Mouse (Mus musculus) liver, embryonic 14.5 days (tissue): Measurements from ENCODE around the gene Etnk1. TPM values are rescaled to one million over a fixed set of nuclear protein-coding genes. Genes with fewer than 3 reads are reported as not detected.
A peak's percentile ranks its signal among the peaks of the same experiment; 100 is the strongest.

ENCODE experiments used
- ATAC-seq: fragments of 200-750 bp; cut with Nextera tagmentation; 2 replicates; pipeline ENCODE4 v1.8.0; 2017; ENCODE audit warnings: moderate number of reproducible peaks, mild to moderate bottlenecking, moderate library complexity; ENCODE audit not compliant: insufficient read depth
- DNase-seq, 3 experiments: peaks; one replicate each; pipeline ENCODE4 v3.0.0-alpha.2; 2012 to 2013; ENCODE audit warnings: low read depth in 3 of 3, low spot score in 3 of 3
- H3K27ac ChIP-seq: fragments of 300-500 bp; sonication (generic); 2 replicates; pipeline ENCODE4 v1.5.1; 2014; ENCODE audit warnings: moderate library complexity, mild to moderate bottlenecking, control low read depth, inconsistent platforms
- H3K27me3 ChIP-seq: fragments of 300-500 bp; sonication (generic); 2 replicates; pipeline ENCODE4 v1.6.1; 2014; ENCODE audit warnings: mild to moderate bottlenecking, low read length, moderate library complexity; ENCODE audit not compliant: control insufficient read depth, insufficient read depth
- H3K36me3 ChIP-seq: fragments of 300-500 bp; sonication (generic); replicated peaks from 2 replicates; pipeline ENCODE4 v1.6.1; 2014; ENCODE audit warnings: low read depth; ENCODE audit not compliant: control insufficient read depth, insufficient read depth
- H3K4me1 ChIP-seq, 2 experiments: fragments of 200-500 bp in 1 of 2; fragments of 300-500 bp in 1 of 2; sonication (generic) in 1 of 2; replicated peaks; 2 replicates each; pipeline ENCODE4 v1.6.1; 2012 to 2014; ENCODE audit warnings: antibody characterized with exemption in 1 of 2, inconsistent platforms in 1 of 2, low read length in 1 of 2; ENCODE audit not compliant: control insufficient read depth in 2 of 2, insufficient read depth in 2 of 2
- H3K4me2 ChIP-seq: fragments of 300-500 bp; sonication (generic); 2 replicates; pipeline ENCODE4 v1.6.1; 2014; ENCODE audit warnings: low read depth, mild to moderate bottlenecking, control low read depth, moderate library complexity
- H3K4me3 ChIP-seq, 2 experiments: fragments of 200-500 bp in 1 of 2; fragments of 300-500 bp in 1 of 2; sonication (generic) in 1 of 2; 2 replicates each; pipeline ENCODE4 v1.5.1; 2012 to 2014; ENCODE audit warnings: low read depth in 2 of 2, low read length in 2 of 2, mild to moderate bottlenecking in 2 of 2, control low read depth in 1 of 2, inconsistent platforms in 1 of 2, moderate library complexity in 1 of 2; ENCODE audit not compliant: insufficient read depth in 1 of 2
- H3K9ac ChIP-seq: fragments of 300-500 bp; sonication (generic); replicated peaks from 2 replicates; pipeline ENCODE4 v1.6.1; 2014; ENCODE audit warnings: mild to moderate bottlenecking, control low read depth, moderate library complexity
- H3K9me3 ChIP-seq: fragments of 300-500 bp; sonication (generic); 2 replicates; pipeline ENCODE4 v1.6.1; 2016; ENCODE audit warnings: low read length, mixed read lengths; ENCODE audit not compliant: control insufficient read depth
- CTCF ChIP-seq: IDR thresholded peaks from 2 replicates; pipeline ENCODE4 v1.5.1; 2016; ENCODE audit warnings: antibody characterized with exemption, low read depth, control low read depth
- EP300 ChIP-seq: IDR thresholded peaks from 2 replicates; pipeline ENCODE4 v1.6.1; 2016; ENCODE audit warnings: antibody characterized with exemption, low read depth
- WGBS: fragments of 180-500 bp; shearing (Covaris S2); extraction: QIAGEN DNeasy Blood & Tissue Kit; methylation state at CpG from one replicate; pipeline ENCODE4 v1.1.7; 2014; ENCODE audit not compliant: insufficient replicate concordance; 5-methylcytosine and 5-hydroxymethylcytosine counted together
- polyA plus RNA-seq, 2 experiments: library from polyadenylated mRNA; depleted of rRNA in 1 of 2; stranded (reverse) in 1 of 2; unstranded in 1 of 2; fragments of >200 nt; fragmentation: Nextera tagmentation in 1 of 2; extraction: Ambion mirVana in 1 of 2; gene quantifications; 2 replicates each; pipeline versions ENCODE4 v1.2.1 to v1.2.3; 2012 to 2014

Etnk1 gene
- polyA plus RNA-seq (2012; rRNA removed) (9.8 and 12.1 TPM in 2 replicates), polyA plus RNA-seq (2014; fragmentation: Nextera tagmentation; extraction: Ambion mirVana) (7.5 and 10.7 TPM in 2 replicates)

- Histone ChIP-seq H3K4me3 (peak within 1 kb of the TSS; percentile 78 to 85), H3K9ac (peak within 1 kb of the TSS; percentile 81), H3K27me3 (no peaks in the 10 kb centered on the region), H3K4me2 (peak within 1 kb of the TSS; percentile 87), H3K36me3 (peaks cover 5% of the 10 kb centered on the region), H3K9me3 (no peaks in the 10 kb centered on the region), H3K27ac (peak within 1 kb of the TSS; percentile 89), H3K4me1 (peaks cover 15 to 25% of the 10 kb centered on the region in 2 experiments)
- ATAC-seq (peak; percentile 94), DNase-seq (peak; percentile 83 to 88 (median 84))
- TF ChIP-seq CTCF (peak; percentile 58), EP300 (no peak)
- under 1% methylated on average over 74 of the region's 81 CpGs for WGBS
Observed at GRCm38 (mm10) chr6:143166452-143167357, at the start of gene Etnk1. Gene Etnk1, plus strand, starts transcription at chr6:143167221.

DNA sequence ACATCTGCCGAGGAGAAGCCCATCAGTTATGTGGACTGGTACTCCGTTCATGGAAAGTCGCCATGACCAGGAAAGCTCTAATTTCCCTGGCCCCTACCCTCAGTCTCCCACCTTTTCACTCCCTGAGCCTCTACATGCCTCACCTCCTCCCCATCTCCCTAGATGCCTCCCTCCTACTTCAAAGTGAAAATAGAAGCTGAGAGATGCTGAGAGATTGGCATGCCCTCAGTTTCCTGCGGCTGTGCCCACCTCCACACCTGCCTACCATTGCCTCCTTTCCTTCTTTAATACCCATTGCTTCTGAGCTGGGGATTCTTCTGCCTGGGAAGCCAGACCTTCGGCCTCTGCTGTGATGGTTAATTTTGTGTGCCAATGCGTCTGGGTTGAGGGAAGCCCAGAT is 47.7 kb upstream of the Etnk1 start:
- Histone ChIP-seq H3K4me2 (no peak overlapping the region), H3K27ac (no peak overlapping the region), H3K4me1 (peaks cover 3 to 14% of the 10 kb centered on the region in 2 experiments), H3K36me3 (no peaks in the 10 kb centered on the region), H3K9ac (no peak overlapping the region), H3K9me3 (no peaks in the 10 kb centered on the region), H3K4me3 (no peak overlapping the region), H3K27me3 (no peaks in the 10 kb centered on the region)
- 78% methylated on average over 6 of the region's 6 CpGs for WGBS
- ATAC-seq (no peak), DNase-seq (no peak)
- TF ChIP-seq EP300, result no peak
- no peak for TF ChIP-seq CTCF

- Histone ChIP-seq H3K27me3 (no peaks in the 10 kb centered on the region), H3K36me3 (no peaks in the 10 kb centered on the region), H3K9ac (no peak overlapping the region), H3K4me1 (no peaks in the 10 kb centered on the region), H3K27ac (no peak overlapping the region), H3K9me3 (no peaks in the 10 kb centered on the region), H3K4me3 (no peak overlapping the region), H3K4me2 (no peak overlapping the region)
- no peak for TF ChIP-seq EP300
- TF ChIP-seq CTCF, result no peak
- DNase-seq (no peak), ATAC-seq (no peak)
Observed at GRCm38 (mm10) chr6:143125721-143126120, 41.3 kb upstream of the Etnk1 start.

GRCm38 (mm10) chr6:143129466-143129865 is 37.6 kb upstream of the Etnk1 start:
- DNase-seq, result no peak
- H3K27me3 ChIP-seq, result no peaks in the 10 kb centered on the region

GRCm38 (mm10) chr6:143129952-143130351 is 37.1 kb upstream of the Etnk1 start:
- no peaks in the 10 kb centered on the region for H3K36me3 ChIP-seq
- no peaks in the 10 kb centered on the region for H3K27me3 ChIP-seq
- ATAC-seq (no peak), DNase-seq (no peak)
- no peak overlapping the region for H3K27ac ChIP-seq
- WGBS, result 79% methylated on average over 3 of the region's 3 CpGs
- TF ChIP-seq EP300 (no peak), CTCF (no peak)
- H3K4me3 ChIP-seq, result no peak overlapping the region
- no peaks in the 10 kb centered on the region; a peak in 1 of 4 replicates for H3K4me1 ChIP-seq
- no peak overlapping the region for H3K9ac ChIP-seq
- no peak overlapping the region for H3K4me2 ChIP-seq
- H3K9me3 ChIP-seq, result no peaks in the 10 kb centered on the region

More at GRCm38 (mm10) chr6:143129466-143129865, 37.6 kb upstream of the Etnk1 start:
- TF ChIP-seq CTCF (no peak), EP300 (no peak)
- WGBS, result 71% methylated on average over 7 of the region's 7 CpGs
- Histone ChIP-seq H3K9ac (no peak overlapping the region), H3K27ac (no peak overlapping the region), H3K9me3 (no peaks in the 10 kb centered on the region), H3K4me2 (no peak overlapping the region), H3K4me3 (no peak overlapping the region), H3K4me1 (no peaks in the 10 kb centered on the region; a peak in 1 of 4 replicates), H3K36me3 (no peaks in the 10 kb centered on the region)
- ATAC-seq, result no peak
